Mouse (Mus musculus) hindbrain, embryonic 11.5 days (tissue): ENCODE measurements around the gene Zfp729a. TPM values are rescaled to one million over a fixed set of nuclear protein-coding genes. Genes with fewer than 3 reads are reported as not detected.
"Not testable (repeated sequence)": the region's sequence is repeated elsewhere in the genome, so short reads cannot be mapped to it uniquely, and the experiment has no call there.

Experiments used
- ATAC-seq: fragments of 200-750 bp; cut with Nextera tagmentation; 2 replicates; pipeline ENCODE4 v1.8.0; 2017; ENCODE audit warnings: mild to moderate bottlenecking, moderate TSS enrichment, moderate library complexity; ENCODE audit not compliant: low FRiP score
- DNase-seq: peaks from one replicate; pipeline ENCODE4 v3.0.0-alpha.2; 2015; ENCODE audit warnings: low spot score
- H3K27ac ChIP-seq: fragments of 300-500 bp; sonication (generic); 2 replicates; pipeline ENCODE4 v1.5.1; 2014; ENCODE audit warnings: mild to moderate bottlenecking, low read depth, low read length
- H3K27me3 ChIP-seq: fragments of 300-500 bp; sonication (generic); 2 replicates; pipeline ENCODE4 v1.6.1; 2014; ENCODE audit warnings: mild to moderate bottlenecking, low read length, moderate library complexity, mixed read lengths; ENCODE audit not compliant: control insufficient read depth, insufficient read depth
- H3K36me3 ChIP-seq: fragments of 300-500 bp; sonication (generic); 2 replicates; pipeline ENCODE4 v1.6.1; 2014; ENCODE audit warnings: mild to moderate bottlenecking, low read length, moderate library complexity, mixed read lengths; ENCODE audit not compliant: control insufficient read depth, insufficient read depth
- H3K4me1 ChIP-seq: fragments of 300-500 bp; sonication (generic); replicated peaks from 2 replicates; pipeline ENCODE4 v1.6.1; 2014; ENCODE audit warnings: low read length, mixed read lengths; ENCODE audit not compliant: control insufficient read depth, insufficient read depth
- H3K4me2 ChIP-seq: fragments of 300-500 bp; sonication (generic); replicated peaks from 2 replicates; pipeline ENCODE4 v1.6.1; 2014; ENCODE audit warnings: mild to moderate bottlenecking, low read depth, low read length
- H3K4me3 ChIP-seq: fragments of 300-500 bp; sonication (generic); 2 replicates; pipeline ENCODE4 v1.5.1; 2014; ENCODE audit warnings: low read depth, low read length
- H3K9ac ChIP-seq: fragments of 300-500 bp; sonication (generic); 2 replicates; pipeline ENCODE4 v1.6.1; 2014; ENCODE audit warnings: low read depth, low read length
- H3K9me3 ChIP-seq: fragments of 300-500 bp; sonication (generic); 2 replicates; pipeline ENCODE4 v1.6.1; 2016; ENCODE audit warnings: low read length; ENCODE audit not compliant: control insufficient read depth
- WGBS: fragments of 180-500 bp; shearing (Covaris S2); extraction: QIAGEN DNeasy Blood & Tissue Kit; methylation state at CpG from one replicate; pipeline ENCODE4 v1.1.7; 2014; 5-methylcytosine and 5-hydroxymethylcytosine counted together
- polyA plus RNA-seq: library from polyadenylated mRNA; unstranded; fragments of >200 nt; fragmentation: Nextera tagmentation; extraction: Ambion mirVana; gene quantifications from 2 replicates; pipeline ENCODE4 v1.2.1, GENCODE M21; 2014

The Zfp729a gene
- polyA plus RNA-seq = 3.8 and 4.3 TPM in 2 replicates

- peak; percentile 89 for DNase-seq
- Histone ChIP-seq H3K27ac (no peak within 1 kb of the TSS), H3K36me3 (no peaks in the 10 kb centered on the region), H3K4me1 (no peaks in the 10 kb centered on the region), H3K4me2 (peak within 1 kb of the TSS; percentile 22), H3K9ac (peak within 1 kb of the TSS; percentile 65), H3K9me3 (no peaks in the 10 kb centered on the region), H3K4me3 (peak within 1 kb of the TSS; percentile 80), H3K27me3 (no peaks in the 10 kb centered on the region)
- peak; percentile 99 for ATAC-seq
- under 1% methylated on average over 19 of the region's 19 CpGs for WGBS
Observed at GRCm38 (mm10) chr13:67637294-67638007, at the start of gene Zfp729a, which contains the start of gene Gm49345. Gene Zfp729a, minus strand, starts transcription at chr13:67637791. Gene Gm49345, minus strand, starts transcription at chr13:67637769.

GRCm38 (mm10) chr13:67686971-67687370 lies 49.4 kb upstream of the Zfp729a start, which contains the start of gene Zfp738:
Gene Zfp738, minus strand, starts transcription at chr13:67687071.
- Histone ChIP-seq H3K36me3 (no peaks in the 10 kb centered on the region), H3K27me3 (no peaks in the 10 kb centered on the region), H3K4me3 (no peak within 1 kb of the TSS), H3K9ac (no peak within 1 kb of the TSS), H3K9me3 (no peaks in the 10 kb centered on the region), H3K4me1 (no peaks in the 10 kb centered on the region), H3K27ac (no peak within 1 kb of the TSS), H3K4me2 (no peak within 1 kb of the TSS)
- no peak for ATAC-seq
- DNase-seq = no peak
- 81% methylated on average over 4 of the region's 4 CpGs for WGBS

- ATAC-seq = peak; percentile 49
- H3K4me3 ChIP-seq, H3K36me3 ChIP-seq, H3K9me3 ChIP-seq, DNase-seq, H3K27ac ChIP-seq, H3K4me1 ChIP-seq, H3K4me2 ChIP-seq, H3K27me3 ChIP-seq: not testable (repeated sequence)
- H3K9ac ChIP-seq = peak overlapping the region; percentile 67; the same call in 1 of the 2 replicates
- WGBS = 70% methylated on average over 2 of the region's 2 CpGs
Observed at GRCm38 (mm10) chr13:67683841-67684240, 46.2 kb upstream of the Zfp729a start.

- not testable (repeated sequence) for H3K27me3 ChIP-seq, H3K27ac ChIP-seq, H3K4me1 ChIP-seq, H3K36me3 ChIP-seq, H3K9me3 ChIP-seq
- 18% methylated on average over 16 of the region's 16 CpGs for WGBS
- Histone ChIP-seq H3K4me3 (peak overlapping the region; percentile 67), H3K9ac (peak overlapping the region; percentile 67), H3K4me2 (peak overlapping the region; percentile 54)
- ATAC-seq (peak; percentile 100), DNase-seq (peak; percentile 88)
Observed at GRCm38 (mm10) chr13:67682959-67683735, 45.6 kb upstream of the Zfp729a start.

GRCm38 (mm10) chr13:67674902-67675301 lies 37.3 kb upstream of the Zfp729a start:
- WGBS = 88% methylated on average over 2 of the region's 2 CpGs
- Histone ChIP-seq H3K4me2 (no peak overlapping the region), H3K9ac (no peak overlapping the region), H3K27me3 (no peaks in the 10 kb centered on the region), H3K4me3 (no peak overlapping the region), H3K36me3 (no peaks in the 10 kb centered on the region), H3K4me1 (no peaks in the 10 kb centered on the region), H3K27ac (no peak overlapping the region), H3K9me3 (no peaks in the 10 kb centered on the region)
- no peak for DNase-seq
- no peak for ATAC-seq

- ATAC-seq = no peak
- WGBS = 38% methylated on average over 3 of the region's 3 CpGs
Observed at GRCm38 (mm10) chr13:67652496-67652895, 14.9 kb upstream of the Zfp729a start.

GRCm38 (mm10) chr13:67610108-67610507 lies 27.5 kb downstream of the Zfp729a start:
- Histone ChIP-seq H3K36me3 (no peaks in the 10 kb centered on the region), H3K27ac (no peak overlapping the region), H3K27me3 (no peaks in the 10 kb centered on the region), H3K4me3 (no peak overlapping the region), H3K9ac (no peak overlapping the region), H3K4me2 (no peak overlapping the region), H3K9me3 (no peaks in the 10 kb centered on the region), H3K4me1 (no peaks in the 10 kb centered on the region)
- no peak for DNase-seq
- WGBS = 93% methylated on average over 4 of the region's 4 CpGs
- ATAC-seq = no peak

More at GRCm38 (mm10) chr13:67652496-67652895, 14.9 kb upstream of the Zfp729a start:
- no peak overlapping the region for H3K9ac ChIP-seq
- no peaks in the 10 kb centered on the region for H3K36me3 ChIP-seq
- no peak for DNase-seq
- no peaks in the 10 kb centered on the region for H3K27me3 ChIP-seq
- no peaks in the 10 kb centered on the region for H3K4me1 ChIP-seq
- H3K27ac ChIP-seq = no peak overlapping the region
- H3K9me3 ChIP-seq = no peaks in the 10 kb centered on the region
- no peak overlapping the region for H3K4me3 ChIP-seq
- H3K4me2 ChIP-seq = no peak overlapping the region

- WGBS = 4% methylated on average over 20 of the region's 20 CpGs
- H3K27ac ChIP-seq = no peak within 1 kb of the TSS
- ATAC-seq = peak; percentile 97
- H3K36me3 ChIP-seq = no peaks in the 10 kb centered on the region
- H3K9me3 ChIP-seq = no peaks in the 10 kb centered on the region
- no peaks in the 10 kb centered on the region for H3K27me3 ChIP-seq
- no peaks in the 10 kb centered on the region for H3K4me1 ChIP-seq
- H3K4me2 ChIP-seq = peak within 1 kb of the TSS; percentile 39
- peak within 1 kb of the TSS; percentile 71 for H3K9ac ChIP-seq
- H3K4me3 ChIP-seq = peak within 1 kb of the TSS; percentile 73
- peak; percentile 92 for DNase-seq
Observed at GRCm38 (mm10) chr13:67609066-67609876, 28.3 kb downstream of the Zfp729a start, which contains the start of gene Zfp729b. Gene Zfp729b, minus strand, starts transcription at chr13:67609707.
